Mouse (Mus musculus): ENCODE results near the gene Smim14.

The Smim14 gene

DNA sequence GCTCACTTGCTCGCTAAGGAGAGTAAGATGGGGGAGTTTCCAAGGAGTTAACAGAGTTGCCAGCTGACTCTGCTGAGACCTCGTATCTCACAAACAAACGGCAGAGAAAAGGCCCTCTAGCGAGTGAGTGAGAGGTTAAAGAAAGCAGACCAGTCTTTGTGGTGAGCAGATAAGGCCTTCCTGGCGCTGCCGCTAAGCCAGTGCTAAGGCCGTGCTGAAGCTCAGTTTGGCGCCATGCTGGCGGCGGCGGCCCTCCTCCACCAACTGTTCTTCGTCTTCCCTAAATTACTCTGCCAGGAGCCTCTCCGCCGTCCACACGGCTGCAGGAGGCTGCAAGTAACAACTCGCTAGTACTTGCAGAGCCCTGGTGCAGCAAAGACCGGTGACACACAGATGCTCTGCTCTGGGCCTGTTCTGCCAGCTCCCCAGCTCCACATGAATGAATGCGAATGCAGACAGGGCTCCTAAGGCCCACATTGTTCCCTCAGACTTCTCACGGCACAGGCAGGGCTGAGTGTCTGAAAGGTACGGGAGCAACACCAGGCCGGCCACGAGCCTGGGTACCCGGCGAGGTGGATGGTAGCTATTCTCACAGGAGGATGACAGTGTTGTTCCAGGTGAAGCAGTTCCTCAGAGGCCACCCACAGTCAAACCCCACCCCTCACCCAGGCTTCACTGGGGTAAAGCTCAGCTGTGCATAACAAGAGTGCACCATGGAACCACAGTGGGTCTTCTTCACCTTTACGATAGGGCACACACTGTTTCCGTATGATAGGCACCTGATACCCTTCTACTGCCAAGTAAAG is 121.1 kb downstream of the Smim14 start:
- peak; percentile 63 for DNase-seq (ENCODE audit: extremely low spot score, low spot score)

DNA sequence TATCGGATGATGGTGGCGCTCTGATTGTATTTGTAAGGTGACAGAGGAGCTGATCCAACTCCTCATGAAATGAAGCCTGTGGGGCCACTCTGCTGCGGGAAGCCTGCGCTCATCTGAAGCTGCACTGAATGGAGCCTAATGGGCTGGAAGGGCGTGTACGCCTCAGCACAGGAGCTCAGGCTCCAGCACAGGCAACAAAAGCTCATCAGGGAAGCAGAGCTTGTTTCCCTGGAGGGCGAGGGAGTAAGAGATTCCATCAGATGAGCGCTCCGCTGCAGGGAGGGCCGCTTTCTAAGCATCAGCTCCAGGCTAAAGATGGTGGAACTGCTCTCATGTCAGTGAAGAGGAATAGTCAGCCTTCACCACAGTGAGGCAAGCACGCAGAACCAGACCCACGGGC is 129.0 kb downstream of the Smim14 start:
- no peak for DNase-seq (ENCODE audit: extremely low spot score, low spot score)

DNA sequence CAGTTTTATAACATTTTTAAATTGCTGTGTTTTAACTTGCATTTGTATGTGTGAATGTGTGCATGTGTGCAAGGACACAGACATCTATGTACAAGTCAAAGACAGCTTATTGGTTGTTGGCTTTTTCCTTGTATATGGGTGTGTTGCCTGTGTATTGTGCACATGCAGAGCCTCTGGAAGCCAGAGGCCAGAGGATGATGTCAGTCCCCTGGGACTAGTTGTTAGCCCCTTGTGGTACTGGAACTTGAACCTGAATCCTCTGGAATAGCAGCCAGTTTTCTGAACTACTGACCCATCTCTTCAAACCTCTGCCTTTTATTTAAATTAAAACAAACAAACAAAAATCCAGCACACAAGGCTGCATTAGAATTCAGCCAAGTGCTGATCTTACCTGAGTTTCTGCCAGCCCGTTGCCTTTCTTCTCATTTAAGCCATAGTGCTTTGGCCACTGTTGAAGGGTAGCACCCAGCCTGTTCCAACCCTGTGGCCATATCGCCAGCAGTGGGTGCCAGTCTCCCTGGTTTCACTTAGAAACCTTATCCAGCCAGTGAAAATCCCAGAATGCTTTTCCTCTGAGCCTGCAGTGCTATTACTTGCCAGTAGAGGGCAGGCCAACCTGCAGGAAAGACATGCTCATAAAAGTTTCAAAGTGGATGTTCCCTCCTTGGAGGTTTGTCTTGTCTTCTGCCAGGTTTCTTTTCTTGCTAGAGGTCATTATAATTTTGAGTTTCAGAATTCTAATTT is 135.6 kb downstream of the Smim14 start:
- peak; percentile 74 for DNase-seq (ENCODE audit: extremely low spot score, low spot score)
